Mouse (Mus musculus) olfactory bulb, adult 2 months (tissue): ENCODE results near the gene Plvap.

Experiments used
- CTCF ChIP-seq: fragments of 200-500 bp; IDR thresholded peaks from 2 replicates; pipeline ENCODE4 v1.5.1; 2012; ENCODE audit warnings: low read depth, mild to moderate bottlenecking, low read length, moderate library complexity; ENCODE audit not compliant: insufficient read depth
- POLR2A ChIP-seq: fragments of 200-500 bp; IDR thresholded peaks from 2 replicates; pipeline ENCODE4 v1.6.1; 2012; ENCODE audit warnings: mild to moderate bottlenecking, low read depth, low read length, moderate library complexity; ENCODE audit not compliant: insufficient read depth

DNA sequence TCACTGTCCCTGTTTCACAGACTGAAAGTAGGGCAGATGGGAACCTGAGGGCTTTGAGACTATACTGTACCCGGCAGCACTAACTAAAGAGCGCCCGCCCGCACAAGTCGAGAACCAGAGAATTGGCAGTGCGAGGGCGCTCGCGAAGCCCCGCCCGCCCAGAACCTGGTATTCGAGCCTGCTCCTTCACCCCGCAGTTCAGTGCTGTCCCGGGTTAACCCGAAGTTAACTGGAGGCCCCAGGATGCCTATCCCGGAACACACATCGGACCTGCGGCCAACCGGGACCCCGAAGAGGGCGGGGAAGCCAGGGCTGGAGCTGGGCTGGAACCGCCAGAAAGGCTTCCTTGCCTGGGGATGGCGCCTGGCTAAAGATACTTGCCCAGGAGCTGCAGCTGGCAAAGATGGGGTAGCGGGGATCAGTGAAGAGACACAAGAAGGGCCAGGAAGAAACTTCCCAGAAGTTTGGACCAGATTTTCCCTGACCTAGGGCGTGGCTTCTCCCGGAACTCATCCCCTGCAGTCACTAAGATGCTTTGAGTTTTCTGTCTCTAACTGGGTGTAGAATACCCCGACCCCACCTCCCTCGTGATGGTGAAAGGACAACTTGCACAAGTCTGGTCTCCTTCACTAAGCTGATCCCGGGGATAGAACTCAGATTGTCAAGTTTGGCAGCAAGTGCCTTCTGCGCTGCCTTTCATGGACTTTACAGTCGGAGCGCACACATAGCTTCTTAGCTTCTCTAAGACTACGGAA, 23.7 kb downstream of the Plvap start, which contains the start of gene Gtpbp3:
- TF ChIP-seq CTCF (no peak), POLR2A (no peak)
